Mouse (Mus musculus) thymus, postnatal 10 days (tissue): ENCODE measurements around the gene Nek8.
"Not testable (repeated sequence)": the region's sequence is repeated elsewhere in the genome, so short reads cannot be mapped to it uniquely, and the experiment has no call there.

Source experiments
- DNase-seq, 2 experiments: peaks; one replicate each; pipeline ENCODE4 v3.0.0; 2021; ENCODE audit warnings: low spot score in 2 of 2

Gene Nek8

DNA sequence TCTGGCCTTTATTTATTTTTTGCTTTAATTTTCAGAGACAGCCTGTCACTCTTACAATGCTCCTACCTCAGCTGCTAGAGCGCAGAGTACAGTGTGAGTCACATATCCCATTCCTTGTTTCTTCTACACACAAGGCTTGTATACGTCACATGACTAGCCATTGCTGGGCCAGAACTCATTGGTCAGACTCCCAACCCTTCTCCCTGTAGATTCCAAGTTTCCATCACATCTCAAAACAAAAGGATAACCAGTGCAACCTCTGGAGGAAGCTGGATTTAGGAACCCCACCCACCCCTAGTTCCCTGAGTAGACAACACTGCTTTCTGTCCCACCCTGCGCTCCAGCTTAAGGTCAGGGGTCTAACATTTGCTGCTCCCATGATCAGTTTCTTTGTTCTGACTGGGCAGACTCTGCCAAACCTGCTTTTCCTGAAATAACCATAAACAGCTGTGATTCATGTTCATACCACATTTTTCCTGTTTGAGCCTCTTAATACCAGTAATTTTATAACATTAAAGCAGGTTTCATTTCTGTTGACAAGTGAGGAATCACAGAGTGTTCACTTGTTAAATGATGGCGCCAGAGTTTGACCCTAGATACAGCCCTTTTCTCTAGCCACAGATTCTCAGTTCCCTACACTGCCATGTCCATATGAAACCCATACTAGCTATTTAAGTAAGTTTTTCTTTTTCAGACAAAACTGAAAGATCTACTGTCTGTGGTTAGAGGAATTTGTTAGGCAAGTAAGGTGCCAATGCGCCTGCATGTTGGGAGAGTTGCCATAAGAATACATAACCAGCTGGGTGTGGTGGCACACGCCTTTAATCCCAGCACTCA is 29.6 kb downstream of the Nek8 start:
- DNase-seq, result no peak

DNA sequence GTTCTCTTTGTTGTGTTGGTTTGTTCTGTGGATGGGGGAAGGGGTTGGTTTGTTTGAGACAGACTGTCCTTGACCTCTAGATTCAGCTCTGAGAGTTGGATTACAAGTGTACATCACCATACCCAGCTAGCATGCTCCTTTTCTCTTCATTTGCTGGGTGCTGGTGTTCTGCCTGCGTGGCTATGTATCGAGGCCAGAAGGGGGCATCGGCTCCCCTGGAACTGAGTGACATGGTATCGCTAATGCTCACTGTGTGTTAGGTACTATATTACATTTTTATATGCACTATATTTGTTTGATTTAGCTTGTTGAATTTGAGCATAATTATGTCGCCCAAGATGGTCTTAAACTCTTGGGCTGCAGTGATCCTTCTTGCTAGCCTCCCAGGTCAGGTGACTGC is 30.3 kb downstream of the Nek8 start:
- no peak for DNase-seq

DNA sequence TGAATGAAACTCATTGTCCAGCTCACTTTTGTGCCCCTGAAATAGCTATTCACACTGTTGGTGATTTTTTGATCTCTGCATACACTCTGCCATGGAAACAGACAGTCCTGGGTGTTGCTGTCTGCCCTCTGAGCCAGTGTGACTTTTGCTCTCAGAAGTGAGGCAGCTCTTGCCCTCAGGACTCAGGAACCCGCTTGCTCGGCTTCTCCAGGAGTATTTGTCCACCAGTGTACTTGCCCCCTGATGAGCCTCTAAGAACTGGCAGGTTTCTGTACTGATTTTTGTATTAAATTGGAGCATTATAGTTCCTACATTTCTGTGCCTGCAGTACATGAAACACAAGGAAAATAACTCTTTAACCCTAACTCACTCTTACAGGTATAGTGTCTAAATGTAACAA is 33.0 kb downstream of the Nek8 start:
- DNase-seq, result no peak

DNA sequence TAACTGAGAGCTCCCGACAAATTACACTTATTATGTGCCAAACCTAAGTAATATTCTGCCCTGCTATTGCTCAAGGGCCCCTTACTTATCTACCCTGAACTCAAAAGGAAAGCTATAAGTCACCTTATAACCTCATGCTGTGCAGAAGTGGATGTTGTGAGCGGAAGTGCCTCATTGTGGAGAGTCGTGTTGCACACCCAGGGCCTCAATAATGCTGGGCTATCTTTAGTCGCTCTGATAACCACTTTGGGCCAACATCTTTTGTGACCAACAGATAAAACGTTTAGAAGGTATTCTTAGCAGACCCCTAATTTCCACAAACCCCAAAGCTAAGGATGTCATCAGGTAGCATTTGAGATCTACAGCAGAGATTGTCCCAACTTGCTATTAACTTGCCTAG is 35.8 kb downstream of the Nek8 start:
- no peak for DNase-seq

DNA sequence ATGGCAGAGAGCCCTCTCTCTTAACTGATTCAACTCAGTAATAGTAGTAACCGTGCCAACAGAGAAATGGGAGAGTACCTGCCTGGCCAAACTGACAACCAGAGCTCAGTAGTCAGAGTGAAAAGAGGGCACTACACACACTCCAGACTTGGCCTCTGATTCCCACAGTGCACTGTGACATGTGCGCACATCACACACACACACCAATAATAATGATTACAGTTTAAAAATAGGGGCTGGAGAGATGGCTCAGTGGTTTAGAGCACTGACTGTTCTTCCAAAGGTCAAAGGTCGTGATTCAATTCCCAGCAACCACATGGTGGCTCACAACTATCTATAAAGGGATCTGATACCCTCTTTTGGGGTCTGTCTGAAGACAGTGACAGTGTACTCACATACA is 38.5 kb downstream of the Nek8 start:
- DNase-seq, result no peak

DNA sequence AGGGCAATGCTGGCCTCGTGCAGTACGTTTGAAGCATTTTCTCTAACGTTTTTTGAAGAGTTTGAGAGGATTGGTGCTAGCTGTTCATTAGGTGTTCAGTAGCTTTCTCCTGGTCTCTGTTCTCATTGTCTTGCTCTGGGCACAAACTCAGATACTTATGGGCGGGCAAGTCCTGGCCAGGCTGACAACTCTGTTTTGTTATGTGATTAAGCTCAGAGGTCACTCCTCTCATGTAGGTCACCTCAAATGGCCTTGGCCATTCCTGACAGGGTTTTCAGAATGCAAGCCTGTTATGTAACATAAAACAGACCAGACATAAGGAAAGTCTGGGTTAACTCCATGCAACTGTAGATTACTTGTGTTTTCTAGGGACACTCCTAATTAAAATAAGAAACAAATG is 38.9 kb downstream of the Nek8 start:
- DNase-seq, result no peak

DNA sequence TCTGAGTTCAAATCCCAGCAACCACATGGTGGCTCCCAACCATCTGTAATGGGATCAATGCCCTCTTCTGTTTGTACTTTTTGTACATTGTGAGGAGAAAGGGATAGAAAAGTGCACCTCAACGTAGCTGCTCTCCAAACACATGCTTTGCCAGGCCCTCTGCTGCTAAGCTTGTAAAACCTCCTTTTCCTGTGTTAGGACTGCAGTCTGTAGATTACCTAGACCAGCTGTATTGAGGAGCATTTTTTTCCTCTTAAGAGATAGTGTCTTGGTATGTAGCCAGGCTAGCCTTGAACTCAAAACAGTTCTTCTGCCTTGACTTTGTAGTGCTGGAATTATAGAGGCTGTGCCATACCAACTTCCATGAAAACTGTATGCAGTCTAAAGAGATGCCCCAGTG is 40.3 kb downstream of the Nek8 start:
- no peak for DNase-seq

DNA sequence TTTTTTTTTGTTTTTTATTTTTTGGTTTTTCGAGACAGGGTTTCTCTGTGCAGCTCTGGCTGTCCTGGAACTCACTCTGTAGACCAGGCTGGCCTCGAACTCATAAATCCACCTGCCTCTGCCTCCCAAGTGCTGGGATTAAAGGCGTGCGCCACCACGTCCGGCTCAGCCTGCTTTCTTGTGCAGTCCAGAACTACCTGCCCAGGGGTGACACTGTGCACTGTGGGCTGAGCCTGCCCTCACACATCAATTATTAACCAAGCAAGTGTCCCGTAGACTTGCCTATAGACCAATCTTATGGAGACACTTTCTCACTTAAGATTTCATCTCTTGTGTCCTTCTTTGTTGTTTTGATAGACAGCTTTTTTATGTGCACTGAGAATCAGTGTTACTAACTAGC is 41.2 kb downstream of the Nek8 start:
- not testable (repeated sequence) for DNase-seq

DNA sequence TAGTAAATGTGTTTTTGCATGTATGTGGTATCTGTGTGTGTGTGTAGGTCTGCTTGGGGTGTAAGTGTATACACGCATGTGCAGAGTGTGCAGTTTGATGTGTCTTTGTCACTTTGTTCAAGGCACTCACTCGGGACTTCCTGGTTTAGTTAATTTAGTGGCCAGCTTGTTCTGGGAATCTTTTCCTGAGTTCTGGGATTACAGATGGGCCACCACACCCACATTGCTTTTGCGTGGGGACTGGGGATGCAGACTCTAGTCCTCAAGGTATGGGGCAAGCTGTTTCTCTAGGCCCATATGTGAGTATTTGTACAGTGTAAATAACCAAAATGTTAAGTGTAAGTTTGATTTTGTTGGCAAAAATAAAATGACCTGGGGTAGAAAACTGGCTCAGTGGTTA is 42.1 kb downstream of the Nek8 start:
- DNase-seq, result no peak

DNA sequence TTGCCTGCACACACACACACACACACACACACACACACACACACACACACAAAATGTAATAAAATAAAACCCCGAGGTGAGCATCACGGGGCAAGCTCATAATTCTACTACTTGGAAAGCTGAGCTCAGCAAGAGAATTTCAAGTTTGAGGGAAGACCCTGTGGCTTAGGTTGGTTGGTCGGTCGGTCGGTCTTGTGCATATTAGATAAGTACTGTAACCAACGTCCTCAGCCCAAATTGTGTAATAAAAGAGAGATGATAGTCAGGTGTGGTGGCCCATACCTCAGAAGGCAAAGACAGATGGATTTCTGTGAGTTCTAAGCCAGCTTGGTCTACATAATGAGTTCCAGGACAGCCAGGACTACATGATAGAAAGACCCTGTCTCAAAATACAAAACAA is 42.6 kb downstream of the Nek8 start:
- DNase-seq, result no peak

DNA sequence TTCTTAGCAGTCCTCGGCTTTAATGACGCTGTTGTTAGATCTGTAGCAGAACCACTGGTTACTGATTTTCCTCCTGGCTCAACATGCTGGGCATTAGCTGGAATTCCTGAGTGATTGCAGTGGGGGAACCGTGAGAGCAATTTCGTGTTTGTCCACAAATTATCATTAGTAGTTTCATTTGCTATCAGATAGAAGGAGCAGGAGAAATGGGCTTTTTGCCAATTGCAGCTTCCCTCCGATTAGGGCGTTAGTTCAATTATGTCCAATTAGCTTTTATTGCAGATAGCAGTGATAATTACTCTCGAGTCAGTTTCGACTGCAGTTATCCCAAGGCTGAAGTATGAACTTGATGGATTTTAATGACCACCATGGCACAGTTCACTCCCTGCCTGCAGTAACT is 47.0 kb downstream of the Nek8 start:
- no peak for DNase-seq

DNA sequence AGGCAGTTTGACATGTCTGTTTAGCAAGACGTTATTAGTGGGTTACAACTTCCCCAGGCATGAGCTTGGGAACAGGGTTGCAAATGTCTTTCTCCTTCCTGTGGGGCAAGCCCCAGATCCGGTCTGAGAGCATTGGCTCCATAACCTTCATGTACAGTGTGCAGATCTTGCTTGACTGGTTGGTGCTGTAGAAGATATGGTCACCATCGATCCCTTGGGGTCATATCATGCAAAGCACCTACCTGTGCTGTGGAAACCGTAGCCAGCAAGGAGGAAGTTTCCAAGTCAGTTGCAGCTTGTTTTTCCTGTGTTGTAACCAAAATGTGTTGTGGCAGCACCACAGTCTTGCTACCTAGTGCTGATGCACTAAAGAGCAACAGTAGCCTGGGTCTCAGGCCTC is 49.7 kb downstream of the Nek8 start:
- no peak for DNase-seq

DNA sequence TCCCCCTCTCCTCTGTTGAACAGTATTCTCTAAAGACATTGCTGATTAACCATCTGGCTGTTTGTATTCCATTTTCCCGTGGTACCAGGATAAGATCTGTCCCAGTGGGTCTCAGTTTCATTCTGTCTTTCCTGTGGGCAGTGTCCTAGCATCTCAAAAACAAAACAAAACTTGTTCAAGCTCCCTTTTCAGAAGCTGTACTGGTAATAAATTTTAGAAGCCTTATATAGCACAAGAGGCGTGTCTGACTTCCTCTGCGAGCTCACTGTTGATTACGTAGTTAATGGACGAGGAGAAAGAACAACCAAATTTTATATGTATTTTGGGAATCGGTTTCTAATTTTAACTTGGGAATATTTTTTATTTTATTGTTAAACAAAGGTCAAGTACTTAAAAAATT is 50.8 kb downstream of the Nek8 start:
- no peak for DNase-seq

DNA sequence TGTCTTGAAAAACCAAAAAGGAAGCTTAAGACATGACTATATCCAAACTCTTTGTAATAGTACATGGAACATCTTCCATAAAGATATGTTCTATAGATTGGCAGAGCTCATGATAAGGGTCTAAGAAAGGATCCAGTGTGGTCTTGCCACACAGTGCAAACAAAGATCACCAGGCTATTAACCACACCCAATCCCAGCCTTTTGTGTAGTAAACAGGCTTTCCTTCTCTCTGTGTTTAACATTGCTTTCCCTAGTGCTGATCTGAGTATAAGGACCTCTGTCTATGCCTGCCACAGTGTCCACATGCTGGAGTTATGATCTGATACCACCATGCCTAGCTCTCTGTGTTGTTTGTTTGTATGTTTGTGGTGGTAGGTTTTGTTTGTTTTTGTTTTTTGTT is 52.7 kb downstream of the Nek8 start:
- DNase-seq, result no peak

DNA sequence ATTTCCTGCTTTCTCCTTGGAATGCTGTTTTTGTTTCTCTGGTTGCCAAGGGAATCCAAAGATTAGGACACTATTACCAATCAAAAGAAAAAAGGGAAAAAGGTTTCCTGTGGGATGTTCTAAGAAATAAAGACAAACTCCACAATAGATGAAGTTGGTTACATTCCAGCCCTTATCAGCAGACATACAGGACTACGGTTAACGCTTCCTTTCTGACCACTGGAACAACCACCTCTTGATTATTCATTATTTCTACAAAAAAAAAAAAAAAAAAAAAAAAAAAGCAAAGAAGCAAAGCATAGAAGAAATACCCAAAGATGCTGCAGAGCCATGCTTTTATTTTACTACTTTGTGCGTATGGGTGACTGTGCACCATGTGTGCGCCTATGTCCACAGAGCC is 53.7 kb downstream of the Nek8 start:
- DNase-seq, result no peak

DNA sequence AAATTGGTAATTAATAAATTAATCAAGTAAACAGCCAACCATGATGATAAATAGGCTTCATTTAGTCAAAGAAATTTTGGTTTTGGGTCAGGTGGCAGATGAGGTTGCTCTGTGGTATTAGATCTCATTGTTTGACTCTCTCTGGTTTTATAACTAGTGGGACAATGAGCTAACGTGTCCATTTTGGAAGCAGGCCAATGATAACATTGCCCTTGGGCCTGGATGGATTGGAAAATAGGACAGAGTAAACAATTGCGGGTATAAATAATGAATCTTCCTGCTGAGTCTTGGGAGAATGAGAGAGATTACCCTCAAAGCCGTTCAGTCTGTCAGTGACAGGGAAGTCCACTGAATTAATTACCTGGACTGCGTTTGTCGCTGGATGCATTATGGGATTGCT is 55.3 kb downstream of the Nek8 start:
- no peak for DNase-seq

DNA sequence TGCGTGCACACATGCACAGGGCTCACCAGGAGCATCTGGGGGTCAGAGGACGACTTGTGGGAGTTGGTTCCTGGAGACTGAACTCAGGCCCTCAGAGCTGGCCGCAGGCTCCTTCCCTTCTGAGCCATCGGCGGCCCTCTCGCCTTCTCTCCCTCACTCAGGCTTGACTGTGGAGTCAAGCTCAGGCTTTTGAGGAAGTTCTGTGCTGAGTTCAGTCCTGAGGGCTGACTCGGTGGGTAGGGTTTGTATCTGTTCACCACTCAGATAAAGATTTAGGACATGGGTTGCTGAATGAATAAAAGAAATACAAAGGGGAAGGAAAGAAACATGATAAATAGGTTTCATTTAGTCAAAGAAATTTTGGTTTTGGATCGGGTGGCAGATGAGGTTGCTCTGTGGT is 56.6 kb downstream of the Nek8 start:
- DNase-seq, result no peak

DNA sequence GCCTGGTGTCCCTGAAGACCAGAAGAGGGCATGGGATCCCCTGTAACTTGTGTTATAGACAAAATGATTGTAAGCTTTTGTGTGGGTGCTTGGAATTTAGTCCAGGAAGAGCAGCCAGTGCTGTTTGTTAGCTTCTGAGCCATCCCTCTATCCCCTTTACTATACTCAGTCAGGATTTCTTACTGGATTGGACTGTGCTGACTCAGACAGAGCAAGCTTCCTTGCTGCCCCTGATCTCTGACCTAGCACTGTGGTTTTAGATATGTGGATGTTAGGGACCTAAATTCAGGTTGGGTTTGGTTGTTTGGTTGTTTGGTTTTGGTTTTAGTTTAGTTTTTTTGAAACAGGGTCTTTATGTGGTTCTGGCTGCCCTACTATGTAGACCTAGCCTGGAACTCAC is 58.0 kb downstream of the Nek8 start:
- DNase-seq, result no peak

DNA sequence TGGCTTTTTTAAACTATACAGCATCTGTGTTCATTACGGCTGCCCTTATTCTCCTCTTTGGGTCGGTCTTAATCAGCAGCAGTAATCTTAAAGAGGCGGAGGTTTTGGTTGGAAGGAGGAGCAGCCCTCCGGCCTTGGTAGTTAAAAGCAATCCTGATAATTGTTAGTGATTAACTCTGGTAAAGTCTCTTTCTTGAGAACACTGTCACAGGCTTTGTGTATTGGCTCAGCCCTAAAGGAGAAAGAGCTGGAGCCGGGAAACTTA is 60.4 kb downstream of the Nek8 start:
- DNase-seq, result no peak
